Mouse (Mus musculus): Measurements from ENCODE around the gene Gm4707. TPM values are rescaled to one million over a fixed set of nuclear protein-coding genes. Genes with fewer than 3 reads are reported as not detected.

Gene Gm4707
- 5.3 and 6.4 TPM in 2 replicates for polyA plus RNA-seq (2016; fragmentation: Nextera tagmentation; extraction: Ambion mirVana)

DNA sequence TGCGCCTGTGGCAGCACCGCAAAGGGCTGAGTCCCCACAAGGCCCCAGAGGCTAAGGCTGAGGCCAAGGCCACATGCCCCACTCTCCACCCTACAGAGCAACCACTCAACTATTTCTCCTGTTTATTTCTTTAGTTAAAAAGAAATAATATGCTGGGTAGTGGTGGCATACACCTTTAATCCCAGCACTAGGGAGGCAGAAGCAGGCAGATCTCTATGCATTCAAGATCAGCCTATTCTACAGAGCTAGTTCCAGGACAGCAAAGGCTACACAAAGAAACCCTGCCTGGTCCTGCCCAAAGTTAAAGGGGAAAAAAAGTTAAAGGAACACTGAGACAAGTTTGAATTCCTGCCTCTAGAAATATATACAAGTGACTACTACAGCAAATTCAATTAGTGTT, at the start of gene Gm4707:
Gene Gm4707, minus strand, starts transcription at position 101 of the 400 bp plus-strand sequence.
- no peak within 1 kb of the TSS for H3K9ac ChIP-seq
- H3K9me3 ChIP-seq: no peaks in the 10 kb centered on the region
- H3K36me3 ChIP-seq: peaks cover 58% of the 10 kb centered on the region
- H3K27me3 ChIP-seq: no peaks in the 10 kb centered on the region
- 92% methylated on average over 2 of the region's 2 CpGs for WGBS
- H3K4me1 ChIP-seq: no peaks in the 10 kb centered on the region
- no peak within 1 kb of the TSS for H3K4me3 ChIP-seq
- no peak within 1 kb of the TSS for H3K4me2 ChIP-seq (replicated peaks)
- H3K27ac ChIP-seq: no peak within 1 kb of the TSS
- ATAC-seq (ENCODE audit: insufficient number of reproducible peaks, insufficient read depth, low FRiP score, low TSS enrichment): no peak

DNA sequence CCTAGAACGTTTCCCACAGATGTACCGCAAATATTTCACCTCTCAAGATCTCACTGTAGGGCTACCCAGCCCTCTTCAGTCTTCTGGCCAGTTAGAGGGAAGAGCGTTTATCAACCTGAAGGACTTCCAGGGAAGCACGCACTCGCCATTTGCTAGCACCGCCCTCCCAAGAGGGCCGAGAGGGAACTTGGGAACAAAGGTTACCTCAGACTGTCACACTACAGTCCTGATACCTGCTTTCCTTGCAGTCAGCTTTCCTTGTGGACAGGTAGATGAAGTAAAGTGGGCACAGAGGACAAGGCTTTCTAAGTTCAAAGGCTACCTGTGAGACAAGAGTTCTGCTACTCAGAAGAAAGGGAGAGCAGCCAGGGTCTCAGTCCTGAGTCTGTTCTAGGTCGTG, 47.1 kb upstream of the Gm4707 start:
- Histone ChIP-seq H3K27me3 (no peaks in the 10 kb centered on the region), H3K9me3 (no peaks in the 10 kb centered on the region), H3K27ac (no peak overlapping the region), H3K4me3 (no peak overlapping the region), H3K4me1 (no peaks in the 10 kb centered on the region), H3K36me3 (peaks cover 69% of the 10 kb centered on the region), H3K4me2 (replicated peaks) (no peak overlapping the region), H3K9ac (no peak overlapping the region)
- no peak for ATAC-seq (ENCODE audit: insufficient number of reproducible peaks, insufficient read depth, low FRiP score, low TSS enrichment)
- 87% methylated on average over 8 of the region's 8 CpGs for WGBS

DNA sequence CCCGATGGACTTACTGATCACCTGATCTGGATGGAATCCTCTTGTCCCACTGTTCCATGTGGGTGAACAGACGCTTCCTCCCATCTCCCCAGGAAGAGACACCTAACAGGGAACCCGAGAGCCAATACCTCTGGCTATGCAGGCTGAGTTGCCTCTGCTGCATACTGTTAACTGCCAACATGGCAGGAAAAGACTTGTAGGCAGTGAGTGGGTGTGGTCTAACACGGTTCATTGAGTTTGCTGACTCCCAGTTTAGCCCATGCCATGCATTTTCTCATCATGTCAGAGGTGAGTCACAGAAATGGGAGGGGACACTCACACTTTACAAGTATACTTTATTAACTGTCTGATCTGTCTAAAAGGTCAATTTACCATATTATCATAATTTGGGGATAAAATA, 36.1 kb upstream of the Gm4707 start:
- ATAC-seq (ENCODE audit: insufficient number of reproducible peaks, insufficient read depth, low FRiP score, low TSS enrichment): no peak
- no peaks in the 10 kb centered on the region for H3K27me3 ChIP-seq
- no peak overlapping the region for H3K4me3 ChIP-seq
- 91% methylated on average over 4 of the region's 4 CpGs for WGBS
- no peaks in the 10 kb centered on the region for H3K4me1 ChIP-seq
- no peak overlapping the region for H3K4me2 ChIP-seq (replicated peaks)
- H3K36me3 ChIP-seq: peaks cover 58% of the 10 kb centered on the region
- no peak overlapping the region for H3K27ac ChIP-seq
- H3K9ac ChIP-seq: no peak overlapping the region
- H3K9me3 ChIP-seq: no peaks in the 10 kb centered on the region

DNA sequence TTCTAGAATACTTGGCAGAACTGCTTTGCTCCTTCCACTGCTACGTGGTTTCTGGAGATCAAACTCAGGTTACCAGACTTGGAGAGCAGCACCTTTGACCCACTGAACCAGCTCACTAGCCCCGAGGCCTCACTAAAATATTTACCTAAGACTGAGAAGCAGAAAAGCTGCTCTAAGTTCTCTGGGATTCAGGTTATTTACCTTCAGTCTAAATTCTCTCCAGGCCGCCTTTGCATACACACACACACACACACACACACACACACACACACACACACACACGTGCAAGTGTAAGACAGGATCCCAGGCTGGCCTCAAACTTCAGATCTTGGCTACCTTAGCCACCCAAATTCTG, 31.6 kb upstream of the Gm4707 start:
- no peak overlapping the region for H3K27ac ChIP-seq
- no peak overlapping the region for H3K4me2 ChIP-seq (replicated peaks)
- H3K36me3 ChIP-seq: peaks cover 20% of the 10 kb centered on the region
- no peak for ATAC-seq (ENCODE audit: insufficient number of reproducible peaks, insufficient read depth, low FRiP score, low TSS enrichment)
- H3K9me3 ChIP-seq: no peaks in the 10 kb centered on the region
- no peaks in the 10 kb centered on the region for H3K27me3 ChIP-seq
- H3K4me1 ChIP-seq: 0 out of 2 replicates have a peak, but pooled peaks cover 3% of the 10 kb centered on the region
- no peak overlapping the region for H3K9ac ChIP-seq
- WGBS: 43% methylated on average over 4 of the region's 4 CpGs
- no peak overlapping the region for H3K4me3 ChIP-seq

DNA sequence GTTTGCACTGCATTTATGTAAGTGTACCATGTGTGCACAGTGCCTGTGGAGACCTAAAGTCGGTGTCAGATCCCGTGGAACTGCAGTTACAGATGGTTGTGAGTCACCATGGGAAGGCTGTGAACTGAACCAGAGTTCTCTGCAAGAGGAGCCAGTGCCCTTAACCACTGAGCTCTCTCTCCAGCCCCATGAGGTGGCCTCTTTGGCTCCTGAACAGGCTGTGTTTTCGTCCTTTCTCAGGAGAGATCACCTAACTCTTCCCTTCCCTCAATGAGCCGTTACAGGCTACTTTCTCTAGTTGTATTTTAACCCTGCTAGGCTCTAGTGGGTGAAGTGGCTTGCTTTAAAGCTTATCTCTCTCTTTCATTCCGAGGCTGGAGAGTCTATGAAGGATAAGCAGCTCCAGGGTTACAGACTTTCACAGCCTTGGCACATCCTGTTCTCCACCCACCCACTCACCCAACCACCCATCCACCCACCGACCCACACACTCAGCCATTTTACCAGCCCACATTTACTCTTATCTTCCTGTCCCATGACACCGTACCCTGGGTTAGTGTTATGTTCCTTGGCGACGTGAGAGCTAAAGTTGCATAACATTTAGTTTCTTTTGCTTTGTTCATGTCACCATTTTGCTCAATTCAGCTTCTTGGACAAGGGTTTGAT, 31.1 kb upstream of the Gm4707 start:
- Histone ChIP-seq H3K27ac (no peak overlapping the region), H3K9ac (no peak overlapping the region), H3K4me3 (no peak overlapping the region), H3K36me3 (peaks cover 16% of the 10 kb centered on the region), H3K9me3 (no peaks in the 10 kb centered on the region), H3K27me3 (no peaks in the 10 kb centered on the region), H3K4me1 (0 out of 2 replicates have a peak, but pooled peaks cover 6% of the 10 kb centered on the region), H3K4me2 (replicated peaks) (no peak overlapping the region)
- ATAC-seq (ENCODE audit: insufficient number of reproducible peaks, insufficient read depth, low FRiP score, low TSS enrichment): no peak
- 82% methylated on average over 9 of the region's 9 CpGs for WGBS

DNA sequence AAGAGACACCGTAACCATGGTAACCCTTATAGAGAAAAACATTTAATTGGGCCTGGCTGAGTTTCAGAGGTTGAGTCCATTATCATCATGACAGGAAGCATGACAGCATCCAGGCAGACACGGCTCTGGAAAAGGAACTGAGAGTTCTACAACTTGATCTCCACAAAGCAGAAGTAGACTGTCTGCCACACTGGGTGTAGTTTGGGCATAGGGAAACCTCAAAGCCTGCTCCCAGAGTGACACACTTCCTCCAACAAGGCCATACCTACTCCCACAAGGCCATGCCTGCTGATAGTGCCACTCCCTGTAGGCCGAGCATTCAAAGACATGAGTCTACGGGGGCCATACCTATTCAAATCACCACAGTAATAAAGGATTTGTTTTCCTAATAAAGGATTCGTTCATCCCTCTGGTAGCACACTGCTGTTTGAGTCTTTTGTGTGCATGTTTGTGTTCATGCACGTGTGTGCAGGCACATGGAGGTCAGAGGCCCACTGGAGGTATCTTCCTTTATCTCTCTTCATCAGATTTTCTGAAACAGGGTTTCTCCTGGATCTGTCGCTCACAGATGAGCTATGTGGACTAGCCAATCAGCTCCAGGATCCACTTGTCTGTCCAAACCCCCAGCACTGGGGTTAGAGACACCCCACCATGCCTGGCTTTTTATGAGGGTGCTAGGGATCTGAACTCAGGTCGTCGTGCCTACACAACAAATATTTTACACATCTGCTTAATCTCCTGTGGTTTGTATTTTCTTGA, 30.2 kb upstream of the Gm4707 start:
- Histone ChIP-seq H3K36me3 (peaks cover 6% of the 10 kb centered on the region; the same call in 1 of the 2 replicates), H3K4me1 (0 out of 2 replicates have a peak, but pooled peaks cover 10% of the 10 kb centered on the region), H3K4me3 (no peak overlapping the region), H3K9ac (no peak overlapping the region), H3K27ac (no peak overlapping the region), H3K27me3 (no peaks in the 10 kb centered on the region), H3K9me3 (no peaks in the 10 kb centered on the region), H3K4me2 (replicated peaks) (no peak overlapping the region)
- WGBS: 88% methylated on average over 9 of the region's 9 CpGs
- no peak for ATAC-seq (ENCODE audit: insufficient number of reproducible peaks, insufficient read depth, low FRiP score, low TSS enrichment)

DNA sequence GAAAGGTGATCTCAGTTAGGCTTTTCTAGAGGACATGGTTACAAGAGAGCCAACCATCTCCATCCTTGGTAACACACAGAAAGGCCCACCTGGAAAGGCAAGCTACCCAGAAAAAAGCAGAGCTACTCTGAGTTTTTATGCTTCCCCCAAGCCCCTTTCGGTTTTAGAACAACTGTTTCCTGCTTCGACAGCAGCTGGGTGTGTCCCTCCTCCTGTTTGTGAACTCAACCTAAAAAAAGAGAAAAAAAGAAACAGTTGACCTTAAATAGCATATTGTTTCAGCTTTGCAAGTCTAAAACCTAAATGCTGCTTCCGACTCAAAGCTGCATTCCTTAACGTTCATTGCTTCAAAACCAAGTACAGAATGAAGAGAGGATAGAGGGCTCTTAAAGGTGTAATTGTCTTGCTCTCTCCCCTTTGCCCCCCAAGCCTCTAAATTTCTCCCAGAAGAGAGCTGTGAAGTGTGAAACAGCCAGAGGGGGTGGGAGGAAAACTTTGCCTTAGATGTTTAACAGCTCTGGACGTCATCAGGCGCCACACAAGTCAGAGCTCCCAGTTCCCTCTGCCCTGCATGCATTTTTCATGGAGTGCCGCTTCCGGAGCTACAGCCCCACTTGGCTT, 26.6 kb upstream of the Gm4707 start:
- Histone ChIP-seq H3K9ac (no peak overlapping the region), H3K27me3 (no peaks in the 10 kb centered on the region), H3K4me2 (replicated peaks) (0 out of 2 replicates have a peak overlapping the region, but pooled peaks have one; percentile 16), H3K9me3 (no peaks in the 10 kb centered on the region), H3K4me3 (no peak overlapping the region), H3K4me1 (0 out of 2 replicates have a peak, but pooled peaks cover 10% of the 10 kb centered on the region), H3K27ac (peak overlapping the region; percentile 63), H3K36me3 (no peaks in the 10 kb centered on the region)
- ATAC-seq (ENCODE audit: insufficient number of reproducible peaks, insufficient read depth, low FRiP score, low TSS enrichment): no peak
- WGBS: 32% methylated on average over 8 of the region's 8 CpGs

DNA sequence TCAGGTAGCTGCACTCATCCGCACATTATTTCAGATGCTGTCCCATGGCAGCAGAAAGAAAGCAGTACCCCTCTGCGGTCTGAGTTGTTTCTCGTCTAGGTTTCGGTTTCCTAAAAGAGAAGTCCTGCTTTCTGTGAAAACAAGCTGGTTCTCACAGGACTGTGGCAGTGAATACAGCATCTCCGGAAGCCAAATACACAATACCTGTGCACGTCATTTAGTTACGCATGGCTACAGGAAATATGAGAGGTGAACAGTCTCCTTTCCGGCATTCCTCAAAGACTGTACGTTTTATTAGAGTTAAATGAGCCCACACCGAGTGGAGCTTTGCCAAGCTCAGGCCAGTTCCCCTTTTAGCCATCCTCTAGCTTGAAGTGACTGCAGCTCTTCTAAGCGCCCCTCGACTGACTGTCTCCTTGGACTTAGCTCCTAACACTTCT, 26.1 kb upstream of the Gm4707 start:
- Histone ChIP-seq H3K27ac (peak overlapping the region; percentile 63), H3K9ac (no peak overlapping the region), H3K4me1 (0 out of 2 replicates have a peak, but pooled peaks cover 10% of the 10 kb centered on the region), H3K4me2 (replicated peaks) (0 out of 2 replicates have a peak overlapping the region, but pooled peaks have one; percentile 16), H3K27me3 (no peaks in the 10 kb centered on the region), H3K9me3 (no peaks in the 10 kb centered on the region), H3K36me3 (no peaks in the 10 kb centered on the region), H3K4me3 (no peak overlapping the region)
- WGBS: 47% methylated on average over 12 of the region's 12 CpGs
- ATAC-seq (ENCODE audit: insufficient number of reproducible peaks, insufficient read depth, low FRiP score, low TSS enrichment): no peak

DNA sequence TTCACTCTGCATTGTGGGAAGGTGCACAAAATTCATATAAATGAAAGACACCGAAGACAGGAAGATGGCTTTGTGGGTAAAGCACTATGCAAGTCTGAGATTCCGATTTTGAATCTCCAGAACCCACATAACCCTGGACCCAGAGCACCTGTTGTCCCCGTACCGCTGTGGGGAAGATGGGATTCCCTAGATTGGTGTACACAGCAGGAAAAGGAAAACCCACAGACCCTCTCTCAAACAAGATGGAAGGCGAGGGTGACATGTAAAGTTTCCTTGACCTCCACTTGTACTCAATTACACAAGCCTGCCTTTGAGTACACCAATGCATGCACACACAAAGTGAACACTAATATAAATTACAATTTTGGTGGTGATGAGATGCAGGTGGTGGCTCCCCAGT, 25.0 kb upstream of the Gm4707 start:
- 87% methylated on average over 5 of the region's 5 CpGs for WGBS
- no peak overlapping the region for H3K27ac ChIP-seq

DNA sequence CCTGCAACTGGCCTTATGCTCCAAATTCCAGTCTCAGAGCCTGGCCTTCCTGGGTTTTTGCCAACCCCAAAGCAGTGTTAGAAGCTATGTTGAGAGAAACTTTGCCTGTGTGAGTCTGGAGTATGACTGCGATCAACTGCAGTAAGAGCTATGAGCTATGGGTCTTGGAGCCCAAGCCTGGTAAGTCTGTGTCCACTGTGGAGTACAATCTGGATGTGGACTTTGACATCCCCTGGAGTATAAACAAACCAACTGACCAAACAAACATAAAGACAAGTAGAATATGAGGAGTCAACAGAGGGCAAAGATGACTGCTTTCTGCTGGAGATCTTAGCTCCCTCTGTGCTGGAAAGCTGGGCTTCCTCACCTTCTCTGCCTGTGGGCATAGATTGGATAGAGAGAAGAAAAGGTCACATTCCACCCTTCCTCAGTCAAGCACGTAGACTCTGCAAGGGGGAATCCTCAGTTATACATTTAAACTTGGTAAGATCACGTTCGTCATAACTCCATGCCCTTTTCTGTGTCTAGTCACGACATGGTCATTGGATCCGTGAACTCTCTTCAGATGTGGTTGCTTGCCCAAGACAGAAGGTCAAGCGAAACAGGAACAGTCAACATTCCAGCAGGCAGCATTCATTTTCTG, 23.8 kb upstream of the Gm4707 start:
- Histone ChIP-seq H3K4me2 (replicated peaks) (no peak overlapping the region), H3K27me3 (no peaks in the 10 kb centered on the region), H3K27ac (no peak overlapping the region), H3K4me3 (no peak overlapping the region), H3K4me1 (0 out of 2 replicates have a peak, but pooled peaks cover 10% of the 10 kb centered on the region), H3K9ac (no peak overlapping the region), H3K36me3 (no peaks in the 10 kb centered on the region), H3K9me3 (no peaks in the 10 kb centered on the region)
- no peak for ATAC-seq (ENCODE audit: insufficient number of reproducible peaks, insufficient read depth, low FRiP score, low TSS enrichment)
- 79% methylated on average over 7 of the region's 7 CpGs for WGBS

More for the DNA sequence above, 25.0 kb upstream of the Gm4707 start:
- Histone ChIP-seq H3K9ac (no peak overlapping the region), H3K4me3 (no peak overlapping the region), H3K36me3 (no peaks in the 10 kb centered on the region), H3K9me3 (no peaks in the 10 kb centered on the region), H3K27me3 (no peaks in the 10 kb centered on the region), H3K4me2 (replicated peaks) (no peak overlapping the region), H3K4me1 (0 out of 2 replicates have a peak, but pooled peaks cover 10% of the 10 kb centered on the region)
- no peak for ATAC-seq (ENCODE audit: insufficient number of reproducible peaks, insufficient read depth, low FRiP score, low TSS enrichment)

DNA sequence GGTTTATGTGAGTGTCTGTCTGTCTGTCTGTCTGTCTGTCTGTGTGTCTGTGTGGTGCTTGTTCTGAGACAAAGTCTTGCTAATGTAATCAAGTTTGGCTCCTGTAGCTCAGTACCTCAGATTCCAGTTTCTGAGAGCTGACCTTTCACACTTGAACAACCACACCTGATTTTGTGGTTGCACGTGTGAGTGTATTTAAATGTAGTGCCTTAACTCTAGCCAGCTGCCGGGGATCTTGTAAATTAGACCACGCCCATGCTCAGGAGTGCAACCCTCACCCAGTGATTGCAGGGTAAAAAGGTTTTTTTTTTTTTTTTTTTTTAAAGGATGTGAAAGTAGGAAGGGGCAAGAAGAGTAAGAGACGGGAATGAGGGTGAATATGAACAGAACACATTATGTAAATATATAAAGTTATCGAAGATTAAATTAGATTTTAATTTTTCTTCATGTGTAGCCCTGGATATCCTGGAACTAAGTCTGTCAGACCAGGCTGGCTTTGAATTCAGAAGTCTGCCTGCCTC, 19.7 kb upstream of the Gm4707 start:
- H3K9ac ChIP-seq: no peak overlapping the region
- no peaks in the 10 kb centered on the region for H3K27me3 ChIP-seq
- no peaks in the 10 kb centered on the region for H3K4me1 ChIP-seq
- no peaks in the 10 kb centered on the region for H3K9me3 ChIP-seq
- H3K4me2 ChIP-seq (replicated peaks): no peak overlapping the region
- H3K4me3 ChIP-seq: no peak overlapping the region
- no peak for ATAC-seq (ENCODE audit: insufficient number of reproducible peaks, insufficient read depth, low FRiP score, low TSS enrichment)
- 53% methylated on average over 5 of the region's 5 CpGs for WGBS
- no peaks in the 10 kb centered on the region for H3K36me3 ChIP-seq
- no peak overlapping the region for H3K27ac ChIP-seq

All from embryonic facial prominence, embryonic 12.5 days (tissue).